Mouse (Mus musculus) forebrain, embryonic 16.5 days (tissue): ENCODE results near the gene Tuba3b. TPM values are rescaled to one million over a fixed set of nuclear protein-coding genes. Genes with fewer than 3 reads are reported as not detected.

Experiments
- ATAC-seq: fragments of 200-750 bp; cut with Nextera tagmentation; 2 replicates; pipeline ENCODE4 v1.8.0; 2017; ENCODE audit warnings: mild to moderate bottlenecking, moderate library complexity
- H3K27ac ChIP-seq: fragments of 300-500 bp; sonication (generic); 2 replicates; pipeline ENCODE4 v1.5.1; 2014; ENCODE audit warnings: low read length, control low read depth
- H3K27me3 ChIP-seq: fragments of 300-500 bp; sonication (generic); replicated peaks from 2 replicates; pipeline ENCODE4 v1.6.1; 2014; ENCODE audit warnings: low read length; ENCODE audit not compliant: control insufficient read depth, insufficient read depth
- H3K36me3 ChIP-seq: fragments of 300-500 bp; sonication (generic); 2 replicates; pipeline ENCODE4 v1.6.1; 2014; ENCODE audit not compliant: control insufficient read depth, insufficient read depth
- H3K4me1 ChIP-seq: fragments of 300-500 bp; sonication (generic); replicated peaks from 2 replicates; pipeline ENCODE4 v1.6.1; 2014; ENCODE audit warnings: low read length; ENCODE audit not compliant: control insufficient read depth, insufficient read depth
- H3K4me2 ChIP-seq: fragments of 300-500 bp; sonication (generic); 2 replicates; pipeline ENCODE4 v1.6.1; 2014; ENCODE audit warnings: mild to moderate bottlenecking, low read length, control low read depth
- H3K4me3 ChIP-seq: fragments of 300-500 bp; sonication (generic); replicated peaks from 2 replicates; pipeline ENCODE4 v1.5.1; 2014; ENCODE audit warnings: mild to moderate bottlenecking, low read length, control low read depth
- H3K9ac ChIP-seq: fragments of 300-500 bp; sonication (generic); replicated peaks from 2 replicates; pipeline ENCODE4 v1.6.1; 2014; ENCODE audit warnings: low read depth, low read length, control low read depth
- H3K9me3 ChIP-seq: fragments of 300-500 bp; sonication (generic); 2 replicates; pipeline ENCODE4 v1.6.1; 2016; ENCODE audit warnings: low read length; ENCODE audit not compliant: control insufficient read depth
- WGBS: fragments of 180-500 bp; shearing (Covaris S2); extraction: QIAGEN DNeasy Blood & Tissue Kit; methylation state at CpG from one replicate; pipeline ENCODE4 v1.1.7; 2014; 5-methylcytosine and 5-hydroxymethylcytosine counted together
- polyA plus RNA-seq: library from polyadenylated mRNA; unstranded; fragments of >200 nt; fragmentation: Nextera tagmentation; extraction: Ambion mirVana; gene quantifications from 2 replicates; pipeline ENCODE4 v1.2.1, GENCODE M21; 2015

Gene Tuba3b
- polyA plus RNA-seq, 1 experiment from 2014 or later: not detected

DNA sequence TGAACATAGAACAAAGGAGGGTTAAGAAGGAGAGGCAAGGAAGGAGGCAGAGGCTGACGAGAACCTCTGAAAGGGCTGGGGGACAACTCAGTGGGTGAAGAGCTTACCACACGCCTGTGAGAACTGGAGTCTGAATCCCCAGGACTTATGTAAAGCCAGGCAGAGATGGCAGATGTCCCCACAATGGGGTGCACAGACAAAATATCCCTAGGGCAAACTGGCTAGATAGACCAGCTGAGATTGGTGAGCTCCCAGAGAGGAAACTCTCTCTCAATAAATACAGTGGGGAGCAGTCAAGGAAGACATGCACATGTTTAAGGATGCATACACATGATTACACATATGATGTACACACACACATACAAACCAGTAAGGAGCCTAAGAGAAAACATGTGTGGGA is 11.4 kb upstream of the Tuba3b start:
- H3K9ac ChIP-seq: no peak overlapping the region
- no peak overlapping the region for H3K4me3 ChIP-seq
- no peak for ATAC-seq
- no peak overlapping the region for H3K27ac ChIP-seq
- no peaks in the 10 kb centered on the region for H3K27me3 ChIP-seq
- H3K4me2 ChIP-seq: no peak overlapping the region
- H3K9me3 ChIP-seq: no peaks in the 10 kb centered on the region
- 21% methylated on average over 2 of the region's 2 CpGs for WGBS
- no peaks in the 10 kb centered on the region for H3K36me3 ChIP-seq
- peaks cover under 1% of the 10 kb centered on the region for H3K4me1 ChIP-seq

DNA sequence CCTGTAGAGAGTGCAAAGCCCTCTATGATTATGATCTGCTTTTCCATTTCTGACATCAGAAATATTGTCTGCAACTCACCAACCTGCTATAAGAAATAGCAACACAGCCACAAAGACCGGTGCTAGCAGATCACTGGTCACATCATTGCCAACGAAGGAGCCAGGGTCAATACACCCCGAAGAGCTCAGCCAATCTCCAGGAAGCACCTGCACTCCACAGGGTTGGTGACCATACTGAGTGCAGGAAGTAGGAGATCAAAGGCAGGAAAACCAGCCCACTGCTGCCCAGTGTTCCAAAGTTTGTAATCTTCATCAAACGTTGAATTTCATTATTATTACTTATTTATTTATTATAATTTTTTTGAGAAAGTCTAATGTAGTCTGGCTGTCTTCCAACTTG is 10.9 kb upstream of the Tuba3b start:
- H3K4me1 ChIP-seq: no peaks in the 10 kb centered on the region
- H3K27ac ChIP-seq: no peak overlapping the region
- no peaks in the 10 kb centered on the region for H3K9me3 ChIP-seq
- WGBS: 85% methylated on average over 4 of the region's 4 CpGs
- ATAC-seq: no peak
- H3K9ac ChIP-seq: no peak overlapping the region
- no peaks in the 10 kb centered on the region for H3K36me3 ChIP-seq
- H3K27me3 ChIP-seq: no peaks in the 10 kb centered on the region
- H3K4me3 ChIP-seq: no peak overlapping the region
- H3K4me2 ChIP-seq: no peak overlapping the region

DNA sequence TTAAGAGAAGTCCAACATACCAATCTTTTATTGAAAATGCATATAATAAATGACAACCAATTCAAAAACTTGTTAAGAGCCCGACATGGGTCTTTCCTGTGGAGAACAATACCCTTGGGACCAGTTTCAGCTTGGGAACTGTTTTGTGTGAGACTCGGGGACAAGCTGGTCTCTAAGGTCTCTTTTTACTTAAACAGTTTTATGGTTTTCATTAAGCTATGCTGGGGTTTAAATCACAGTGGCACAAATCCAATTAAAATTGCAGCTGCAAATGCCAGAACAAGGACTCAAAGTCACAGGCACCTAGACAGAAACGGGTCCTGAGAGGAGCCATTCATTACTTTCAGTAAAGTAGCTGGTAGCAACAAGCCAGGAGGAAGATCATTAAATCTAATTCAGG is 10.4 kb upstream of the Tuba3b start:
- Histone ChIP-seq H3K27me3 (no peaks in the 10 kb centered on the region), H3K4me2 (no peak overlapping the region), H3K4me1 (no peaks in the 10 kb centered on the region), H3K27ac (no peak overlapping the region), H3K9ac (no peak overlapping the region), H3K9me3 (no peaks in the 10 kb centered on the region), H3K4me3 (no peak overlapping the region), H3K36me3 (no peaks in the 10 kb centered on the region)
- WGBS: 37% methylated on average over 3 of the region's 3 CpGs
- no peak for ATAC-seq

DNA sequence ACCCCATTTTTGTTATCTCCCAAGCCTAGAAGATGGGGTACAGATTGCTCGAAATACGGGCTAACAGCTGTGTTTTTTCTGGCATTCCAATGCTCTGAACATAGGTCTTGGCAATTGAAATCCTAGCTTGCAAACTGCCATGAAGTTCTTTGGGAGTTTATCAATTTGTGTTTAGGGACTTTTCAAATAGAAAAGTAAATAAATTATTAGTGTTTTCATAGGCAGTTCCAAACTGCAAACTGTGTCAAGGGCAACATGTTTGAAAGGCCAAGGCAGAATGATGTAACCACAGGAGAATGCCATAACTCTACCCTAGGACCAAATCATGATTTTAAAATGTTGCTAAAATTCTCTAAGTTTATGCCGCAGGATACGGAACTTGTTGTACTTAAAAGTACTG is 7.8 kb upstream of the Tuba3b start:
- Histone ChIP-seq H3K9ac (no peak overlapping the region), H3K27me3 (no peaks in the 10 kb centered on the region), H3K9me3 (no peaks in the 10 kb centered on the region), H3K4me3 (no peak overlapping the region), H3K4me2 (no peak overlapping the region), H3K36me3 (no peaks in the 10 kb centered on the region), H3K4me1 (no peaks in the 10 kb centered on the region), H3K27ac (no peak overlapping the region)
- no peak for ATAC-seq
- WGBS: 83% methylated on average over 4 of the region's 4 CpGs

DNA sequence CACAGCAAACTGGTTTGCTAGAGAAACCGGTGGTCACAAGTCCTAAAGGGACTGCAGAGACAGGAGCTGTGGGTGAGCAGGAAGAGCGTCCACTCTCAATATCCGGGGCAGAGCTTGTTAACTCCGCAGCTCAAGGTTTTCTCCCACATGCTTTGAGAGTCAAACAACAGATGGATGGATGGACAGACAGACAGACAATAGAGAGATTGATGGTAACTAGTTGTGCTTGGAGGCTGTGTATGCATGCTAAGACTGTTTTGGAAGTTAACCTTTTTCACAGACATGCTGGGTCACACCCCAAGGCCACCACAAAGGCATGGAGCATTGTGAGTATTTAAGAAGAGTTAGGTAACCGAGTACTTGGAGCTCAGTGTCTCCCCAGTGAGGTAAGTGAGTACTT is 6.9 kb upstream of the Tuba3b start:
- Histone ChIP-seq H3K4me2 (no peak overlapping the region), H3K4me1 (no peaks in the 10 kb centered on the region), H3K27me3 (no peaks in the 10 kb centered on the region), H3K27ac (no peak overlapping the region), H3K4me3 (no peak overlapping the region), H3K36me3 (no peaks in the 10 kb centered on the region), H3K9me3 (no peaks in the 10 kb centered on the region), H3K9ac (no peak overlapping the region)
- ATAC-seq: no peak
- WGBS: 87% methylated on average over 5 of the region's 5 CpGs

DNA sequence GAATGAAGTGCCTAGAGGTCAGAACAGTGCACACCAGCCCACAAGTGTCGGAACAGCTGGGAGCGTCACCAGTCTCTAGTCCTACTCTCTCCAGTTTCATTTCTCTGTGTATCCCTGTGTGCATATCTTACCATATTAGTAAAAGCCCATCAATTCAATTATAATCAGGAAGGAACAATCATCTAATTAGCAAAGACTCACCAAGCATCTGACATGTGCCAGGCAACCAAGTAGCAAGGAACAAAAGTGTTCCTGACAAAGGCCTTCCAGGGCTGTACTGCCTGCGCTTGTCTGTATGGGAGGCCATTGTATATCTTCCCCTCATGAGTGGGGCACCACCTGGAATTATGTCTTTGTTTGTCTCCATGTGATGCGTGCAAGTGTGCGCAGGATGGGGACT is 4.7 kb upstream of the Tuba3b start:
- ATAC-seq: no peak
- Histone ChIP-seq H3K27ac (no peak overlapping the region), H3K9me3 (no peaks in the 10 kb centered on the region), H3K4me3 (no peak overlapping the region), H3K4me1 (no peaks in the 10 kb centered on the region), H3K27me3 (no peaks in the 10 kb centered on the region), H3K4me2 (no peak overlapping the region), H3K9ac (no peak overlapping the region), H3K36me3 (no peaks in the 10 kb centered on the region)
- 63% methylated on average over 5 of the region's 5 CpGs for WGBS

DNA sequence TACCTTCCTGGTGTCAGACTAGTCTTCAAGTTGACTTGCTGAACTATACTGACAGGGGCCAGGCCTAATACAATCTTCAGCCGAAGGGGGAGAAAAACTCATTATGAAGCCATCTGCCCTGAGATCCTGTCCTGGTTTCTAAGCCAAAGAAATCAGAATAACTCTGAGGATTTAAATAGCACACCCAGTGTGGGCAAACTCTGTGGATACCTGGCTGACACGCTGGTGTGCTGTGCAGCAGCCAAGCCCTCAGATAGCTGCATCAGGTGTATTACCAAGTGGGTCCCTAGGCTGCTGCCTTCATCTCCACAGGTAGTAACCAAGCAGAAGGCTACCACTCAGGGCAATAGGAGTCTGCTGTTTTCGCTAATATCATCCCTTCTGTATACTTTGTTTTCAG is 2.9 kb upstream of the Tuba3b start:
- no peaks in the 10 kb centered on the region for H3K36me3 ChIP-seq
- H3K4me2 ChIP-seq: no peak overlapping the region
- ATAC-seq: no peak
- H3K9ac ChIP-seq: no peak overlapping the region
- 79% methylated on average over 3 of the region's 3 CpGs for WGBS
- H3K9me3 ChIP-seq: no peaks in the 10 kb centered on the region
- no peaks in the 10 kb centered on the region for H3K4me1 ChIP-seq
- H3K27ac ChIP-seq: no peak overlapping the region
- no peaks in the 10 kb centered on the region for H3K27me3 ChIP-seq
- no peak overlapping the region for H3K4me3 ChIP-seq

DNA sequence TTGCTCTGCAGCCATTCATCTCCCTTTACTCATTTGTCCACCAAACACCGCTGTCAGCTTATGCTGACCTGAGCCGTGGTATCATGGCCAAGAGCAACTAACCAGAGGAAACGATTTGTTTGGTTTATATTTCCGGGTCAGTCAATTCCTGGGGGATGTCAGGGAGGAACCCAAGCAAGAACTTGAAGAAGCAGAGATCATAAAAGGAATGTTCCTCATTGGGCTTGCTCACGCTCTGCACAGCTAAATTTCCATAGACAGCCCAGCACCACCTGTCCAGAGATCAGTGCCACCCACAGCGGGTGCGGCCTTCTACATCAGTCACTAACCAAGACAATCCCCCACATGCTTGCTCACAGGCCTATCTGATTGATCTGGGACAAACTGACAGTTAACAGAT is 1.3 kb upstream of the Tuba3b start, which contains the start of gene Lmntd1:
Gene Lmntd1, minus strand, starts transcription at position 101 of the 400 bp plus-strand sequence.
- Histone ChIP-seq H3K9ac (no peak within 1 kb of the TSS), H3K9me3 (no peaks in the 10 kb centered on the region), H3K27ac (no peak within 1 kb of the TSS), H3K36me3 (no peaks in the 10 kb centered on the region), H3K27me3 (no peaks in the 10 kb centered on the region), H3K4me3 (no peak within 1 kb of the TSS), H3K4me1 (no peaks in the 10 kb centered on the region), H3K4me2 (no peak within 1 kb of the TSS)
- WGBS: 91% methylated on average over 7 of the region's 7 CpGs
- ATAC-seq: no peak

DNA sequence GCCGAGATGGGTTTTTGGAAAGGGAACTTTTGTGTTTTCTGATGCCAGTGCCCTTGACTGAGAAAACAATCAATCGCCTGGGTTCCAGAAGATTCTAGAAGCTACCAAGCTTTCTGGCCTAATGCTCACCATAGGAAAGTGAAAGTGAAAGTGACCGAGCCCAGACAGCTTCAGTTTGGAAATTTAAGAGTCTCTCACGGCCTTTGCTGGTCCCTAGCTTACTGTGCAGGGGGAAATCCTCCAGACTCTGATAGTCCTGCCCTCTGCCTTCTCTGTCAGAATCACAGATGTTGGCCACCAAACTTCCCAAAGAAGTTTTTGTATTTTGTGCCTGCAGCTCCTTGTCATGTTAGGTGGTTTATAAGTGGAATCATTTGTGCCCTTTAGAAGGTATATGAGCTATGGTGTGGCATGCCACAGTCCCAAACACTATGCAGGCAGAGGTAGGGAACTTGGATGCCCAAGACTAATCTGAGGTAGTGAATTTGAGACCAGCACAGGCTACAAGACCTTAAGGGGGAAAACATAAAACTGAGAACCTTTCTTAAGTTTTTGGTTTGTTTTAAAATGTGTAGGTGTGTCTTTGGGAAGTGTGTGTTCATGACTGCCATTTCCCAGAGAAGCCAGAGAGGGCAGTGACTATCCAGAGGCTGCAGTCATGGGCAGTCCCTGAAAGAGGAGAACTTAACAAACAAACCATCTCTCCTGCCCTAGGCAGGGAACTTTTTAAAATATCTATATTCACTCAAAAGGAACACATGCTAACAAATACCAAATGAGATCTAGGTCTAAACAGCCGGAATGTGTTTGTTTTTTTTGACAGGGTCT is 1.1 kb downstream of the Tuba3b start:
- WGBS: 91% methylated on average over 5 of the region's 5 CpGs
- Histone ChIP-seq H3K27ac (no peak overlapping the region), H3K4me2 (no peak overlapping the region), H3K9me3 (no peaks in the 10 kb centered on the region), H3K36me3 (no peaks in the 10 kb centered on the region), H3K4me1 (no peaks in the 10 kb centered on the region), H3K9ac (no peak overlapping the region), H3K4me3 (no peak overlapping the region), H3K27me3 (no peaks in the 10 kb centered on the region)
- no peak for ATAC-seq

DNA sequence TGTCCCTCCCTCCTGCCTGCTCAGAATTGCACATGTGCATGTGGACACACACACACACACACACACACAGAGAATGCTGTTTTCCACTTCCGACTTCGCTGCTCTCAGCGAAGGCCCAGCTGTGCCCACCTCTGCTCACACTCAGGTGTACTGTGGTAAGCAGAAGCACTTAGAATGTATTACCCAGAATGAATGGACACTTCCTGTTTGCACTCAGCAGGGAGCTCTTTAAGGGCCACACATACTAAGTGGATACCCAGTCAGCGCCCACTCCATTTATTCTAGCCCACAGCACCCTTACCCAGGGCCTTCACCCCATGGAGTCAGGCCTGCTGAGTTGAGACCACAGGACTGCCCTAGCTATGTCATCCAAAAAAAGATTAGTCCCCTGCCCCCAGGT is 7.6 kb downstream of the Tuba3b start:
- Histone ChIP-seq H3K27me3 (no peaks in the 10 kb centered on the region), H3K36me3 (no peaks in the 10 kb centered on the region), H3K27ac (no peak overlapping the region), H3K9ac (no peak overlapping the region), H3K4me1 (no peaks in the 10 kb centered on the region), H3K4me3 (no peak overlapping the region), H3K4me2 (no peak overlapping the region), H3K9me3 (no peaks in the 10 kb centered on the region)
- 85% methylated on average over 4 of the region's 4 CpGs for WGBS
- no peak for ATAC-seq
